Mouse (Mus musculus): ENCODE data around the gene Plekha4.
"Not testable (repeated sequence)": the region's sequence is repeated elsewhere in the genome, so short reads cannot be mapped to it uniquely, and the experiment has no call there.

The Plekha4 gene

DNA sequence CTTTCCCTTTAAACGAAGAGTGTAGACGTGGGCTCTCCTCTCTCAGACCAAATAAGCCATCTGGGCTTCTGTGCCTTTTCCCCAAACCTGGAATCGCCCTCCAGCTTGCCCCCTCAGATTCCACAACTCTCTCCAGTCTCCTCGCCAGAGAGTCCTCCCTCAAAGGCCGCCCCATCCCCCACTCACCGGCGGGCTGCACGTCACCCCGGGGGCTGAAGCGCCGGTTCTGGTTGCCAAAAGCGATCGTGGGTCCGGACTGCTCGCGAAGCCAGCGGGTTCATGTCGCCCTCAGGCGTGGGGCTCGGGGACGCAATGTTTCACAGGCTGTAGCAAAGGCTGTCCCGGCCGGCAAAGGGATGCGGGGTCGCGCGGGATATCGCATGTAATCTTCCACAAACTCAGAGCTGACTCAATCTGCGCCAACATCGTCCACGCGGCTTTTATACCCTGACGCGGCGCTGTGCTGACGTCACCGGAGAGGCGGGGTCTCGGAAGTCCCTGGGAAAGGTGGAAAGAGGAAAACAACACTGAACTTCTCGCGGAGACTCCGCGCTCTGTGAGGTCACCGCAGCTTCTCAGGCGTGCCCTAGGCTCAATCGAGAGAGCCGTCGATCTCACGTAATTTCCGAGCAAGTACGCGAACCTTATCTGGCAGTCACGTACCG, at the start of gene Plekha4, which contains the start of gene Ppp1r15a:
TSS of gene Plekha4 (plus strand) at position 522 of the 665 bp plus-strand sequence.
TSS of gene Ppp1r15a (minus strand) at position 460 of the 665 bp plus-strand sequence.
- DNase-seq: peak; percentile 95

- DNase-seq: no peak
Measured at GRCm38 (mm10) chr7:45476453-45476852, 49.7 kb upstream of the Plekha4 start.

DNA sequence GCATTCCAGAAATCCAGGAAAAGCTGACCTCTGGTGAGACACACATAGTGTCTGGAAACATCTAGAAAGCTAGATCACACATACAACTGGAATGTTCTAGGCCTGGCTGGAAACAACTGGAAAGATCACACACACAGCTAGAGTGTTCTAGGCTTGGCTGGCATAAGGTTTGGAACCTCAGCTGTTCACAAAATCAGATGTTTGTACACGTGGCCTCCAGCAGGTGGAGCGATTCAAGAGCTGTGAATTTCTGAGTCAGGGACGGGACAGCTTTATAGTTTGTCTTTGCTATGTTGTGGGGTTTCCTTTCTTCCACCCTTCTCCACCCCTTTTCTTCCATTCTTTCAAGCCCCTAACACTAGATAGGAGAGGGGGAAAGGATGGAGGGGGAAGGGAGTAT, 49.1 kb upstream of the Plekha4 start:
- no peak for DNase-seq

- no peak for DNase-seq
Measured at GRCm38 (mm10) chr7:45478774-45479173, 47.4 kb upstream of the Plekha4 start.

- DNase-seq: not testable (repeated sequence)
Measured at GRCm38 (mm10) chr7:45480310-45480709, 45.8 kb upstream of the Plekha4 start.

DNA sequence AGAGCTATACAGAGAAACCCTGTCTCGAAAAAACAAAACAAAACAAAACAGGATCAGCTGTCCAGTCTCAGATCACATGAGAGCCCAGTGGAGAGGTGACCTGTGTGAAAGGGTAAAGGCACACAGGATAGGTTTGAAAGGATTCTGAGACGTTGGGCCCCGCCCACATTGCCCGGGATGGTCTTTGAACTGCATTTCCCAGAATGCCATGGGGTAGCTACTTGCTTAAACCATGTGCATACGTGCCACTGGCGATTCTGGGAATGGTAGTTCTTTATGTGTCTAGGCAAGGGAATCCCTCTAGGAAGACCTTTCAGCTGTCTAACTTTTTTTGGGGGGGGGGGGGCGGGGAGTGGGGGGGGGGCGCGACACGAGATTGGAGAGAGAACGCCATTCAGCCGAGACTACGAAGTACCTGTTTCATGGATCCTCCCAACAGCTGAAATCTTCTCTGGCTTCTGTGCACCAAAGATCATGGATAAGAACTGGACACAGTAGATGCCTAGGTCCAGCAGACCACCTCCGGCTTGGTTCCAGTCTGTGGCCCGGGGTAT, 44.7 kb upstream of the Plekha4 start, which contains the start of gene Tulp2:
TSS of gene Tulp2 (plus strand) at position 504 of the 554 bp plus-strand sequence.
- DNase-seq: no peak

DNA sequence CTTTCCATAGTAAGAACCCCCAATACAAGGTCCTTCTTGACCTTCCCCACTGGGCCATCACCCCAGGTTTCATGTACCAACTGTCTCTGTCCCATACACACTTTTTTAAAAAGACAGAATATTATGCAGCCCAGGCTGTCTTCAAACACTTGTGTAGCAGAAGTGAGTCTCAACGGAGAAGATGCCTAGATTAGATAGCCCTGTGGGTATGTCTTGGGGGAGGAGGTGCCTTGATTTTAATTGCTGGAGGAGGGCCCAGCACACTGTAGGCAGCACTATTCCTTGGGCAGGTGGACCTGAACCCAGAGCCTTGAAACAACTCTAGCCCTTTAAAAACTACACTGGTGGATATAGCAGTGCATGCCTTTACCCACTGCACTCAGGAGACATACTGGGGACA, 44.0 kb upstream of the Plekha4 start:
- DNase-seq: no peak

DNA sequence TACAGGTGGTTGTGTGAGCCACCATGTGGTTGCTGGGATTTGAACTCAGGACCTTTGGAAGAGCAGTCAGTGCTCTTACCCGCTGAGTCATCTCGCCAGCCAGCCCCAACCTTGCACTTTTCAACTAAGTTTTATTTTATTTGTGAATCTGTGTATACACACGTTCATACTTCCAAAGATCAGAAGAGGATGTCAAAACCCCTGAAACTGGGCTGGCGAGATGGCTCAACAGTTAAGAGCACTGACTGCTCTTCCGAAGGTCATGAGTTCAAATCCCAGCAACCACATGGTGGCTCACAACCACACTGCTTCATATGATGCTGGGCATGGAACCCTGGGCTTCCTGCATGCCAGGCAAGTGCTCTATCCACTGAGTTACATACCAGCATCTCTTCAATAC, 41.1 kb upstream of the Plekha4 start:
- DNase-seq: not testable (repeated sequence)

DNA sequence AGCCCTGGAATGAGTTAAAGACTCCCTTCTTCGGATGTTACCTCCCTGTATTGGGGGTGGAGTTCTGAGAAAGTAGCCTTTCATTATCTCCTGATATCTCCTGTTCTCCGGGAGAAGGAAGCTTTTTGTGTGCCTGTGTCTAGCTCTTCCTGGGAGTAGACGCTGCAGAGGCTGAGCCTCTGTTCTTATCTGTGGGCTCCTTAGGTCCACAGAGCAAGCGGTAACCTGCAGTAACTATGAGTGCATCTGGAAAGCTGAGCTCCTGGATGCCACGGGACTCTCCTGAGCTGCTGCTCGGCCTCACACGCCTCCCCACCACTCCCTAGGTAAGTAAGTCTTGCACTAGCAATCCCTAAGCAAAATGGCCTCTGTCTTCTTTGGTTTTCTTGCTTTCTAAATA, 40.0 kb upstream of the Plekha4 start:
- DNase-seq: no peak

DNA sequence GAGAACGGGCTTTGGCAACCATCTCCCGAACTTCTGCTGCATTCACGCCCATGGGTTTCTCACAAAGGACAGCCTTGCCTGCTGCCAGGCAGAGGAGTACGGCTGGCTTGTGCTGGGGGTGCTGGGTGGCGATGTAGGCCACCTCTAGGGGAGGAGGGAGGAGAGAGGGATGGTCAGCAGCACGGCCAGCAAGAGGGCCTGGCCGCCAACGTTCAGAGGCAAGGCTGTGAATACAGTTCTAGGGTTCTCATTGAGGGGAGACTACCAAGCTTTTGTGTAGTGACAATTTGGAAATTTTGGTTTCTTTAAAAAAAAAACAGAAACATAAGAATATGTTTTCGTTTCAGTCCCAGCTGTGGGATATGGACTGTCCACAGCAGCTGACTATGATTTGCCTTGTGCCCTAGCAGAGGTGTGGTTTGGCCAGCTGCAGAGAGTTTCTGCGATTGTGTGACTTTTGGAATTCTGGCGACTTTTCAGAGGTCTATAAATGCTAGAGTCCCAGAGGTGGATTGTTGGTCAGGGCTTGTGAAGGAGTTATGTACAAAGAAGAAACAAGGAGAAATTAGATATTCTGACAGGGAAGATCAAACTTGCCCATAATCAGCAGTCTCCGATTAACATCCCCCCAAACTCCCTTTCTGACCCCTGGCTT, 39.2 kb upstream of the Plekha4 start, which contains the start of gene Gm45808:
TSS of gene Gm45808 (minus strand) at position 51 of the 655 bp plus-strand sequence.
- DNase-seq: no peak

- no peak for DNase-seq
Measured at GRCm38 (mm10) chr7:45487861-45488292, 38.3 kb upstream of the Plekha4 start.

DNA sequence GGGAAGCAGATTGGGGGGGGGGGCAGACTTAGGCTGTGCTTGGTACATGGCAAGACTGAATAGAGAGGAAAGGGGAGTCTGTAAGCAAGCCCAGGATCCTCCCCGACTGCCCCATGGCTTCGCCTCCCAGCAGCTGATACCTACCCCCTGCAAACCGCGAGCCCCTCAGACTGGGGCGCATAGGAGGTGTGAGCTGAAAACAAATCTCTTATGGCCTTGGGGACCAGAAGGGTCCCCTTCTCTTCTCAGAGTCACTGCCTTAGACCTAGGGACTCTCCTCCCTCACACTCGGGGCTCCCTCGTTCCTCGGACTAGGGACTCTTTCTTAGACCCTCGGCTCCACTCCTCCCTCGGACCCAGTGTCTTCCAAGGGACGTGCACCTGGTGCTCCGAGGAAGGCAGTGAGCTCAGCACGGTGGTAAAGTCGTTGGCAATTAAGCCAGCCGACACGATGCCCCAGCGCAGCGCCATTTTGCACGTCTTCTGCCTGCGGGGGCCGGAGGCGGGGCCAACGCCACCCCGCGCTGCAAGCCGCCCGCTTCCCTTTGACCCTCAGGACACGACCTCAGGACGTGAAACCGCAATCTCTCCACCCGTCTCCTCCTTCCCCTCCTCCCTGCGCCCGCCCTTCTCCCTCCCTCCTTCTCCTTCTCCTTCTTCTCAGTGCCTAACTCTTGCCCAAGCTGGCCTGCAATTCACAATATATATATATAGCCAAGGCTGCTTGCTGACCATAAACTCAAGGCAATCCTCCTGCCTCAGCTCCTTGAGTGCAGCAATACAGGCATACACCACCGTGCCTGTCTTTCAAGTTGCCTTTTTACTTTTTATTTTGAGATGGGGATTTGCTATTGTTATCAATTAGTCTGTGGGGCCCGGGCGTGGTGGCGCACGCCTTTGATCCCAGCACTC, 37.6 kb upstream of the Plekha4 start, which contains the start of gene Dhdh:
TSS of gene Dhdh (minus strand) at position 513 of the 912 bp plus-strand sequence.
- DNase-seq: peak; percentile 58

GRCm38 (mm10) chr7:45489578-45489977, 36.6 kb upstream of the Plekha4 start:
- no peak for DNase-seq

- DNase-seq: no peak
Measured at GRCm38 (mm10) chr7:45490822-45491221, 35.3 kb upstream of the Plekha4 start.

DNA sequence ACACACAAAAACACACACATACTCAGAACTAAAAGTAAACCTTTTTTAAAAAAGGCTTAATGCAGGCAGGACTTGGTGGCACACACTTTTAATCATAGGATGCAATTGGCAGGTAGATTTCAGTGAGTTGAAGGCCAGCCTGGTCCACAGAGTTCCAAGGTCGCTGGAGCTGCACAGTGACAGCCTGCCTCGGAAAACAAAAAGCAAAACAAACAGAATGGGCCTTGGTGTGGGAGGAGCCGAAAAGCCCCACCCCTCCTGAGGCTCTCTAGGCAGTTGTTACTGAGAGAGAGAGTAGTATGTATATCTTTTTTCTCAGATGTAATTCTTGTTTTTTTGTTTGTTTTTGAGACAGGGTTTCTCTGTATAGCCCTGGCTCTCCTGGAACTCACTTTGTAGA, 34.9 kb upstream of the Plekha4 start:
- no peak for DNase-seq

GRCm38 (mm10) chr7:45492225-45492844, 33.8 kb upstream of the Plekha4 start:
- DNase-seq: no peak

DNA sequence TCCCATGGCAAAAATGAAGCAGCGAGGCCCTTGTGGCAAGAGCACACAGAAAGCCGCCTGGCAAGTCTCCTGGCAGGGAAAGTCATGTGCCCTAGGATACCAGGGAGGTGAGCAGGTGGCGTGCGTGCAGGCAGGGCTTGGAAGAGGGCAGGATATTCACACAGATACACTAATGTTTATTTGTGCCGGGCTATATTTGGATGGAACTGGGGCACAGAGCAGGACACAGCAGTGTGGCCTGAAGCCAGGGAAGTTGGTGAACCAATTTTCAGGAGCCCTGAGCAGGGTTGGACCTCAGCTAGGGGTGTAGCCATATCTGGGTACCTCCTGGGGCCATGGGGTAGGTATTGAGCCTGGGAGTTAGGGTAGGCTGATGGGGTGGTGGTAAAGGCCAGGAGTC, 33.2 kb upstream of the Plekha4 start:
- DNase-seq: peak; percentile 77

- DNase-seq: no peak
Measured at GRCm38 (mm10) chr7:45494548-45494947, 31.6 kb upstream of the Plekha4 start.

DNA sequence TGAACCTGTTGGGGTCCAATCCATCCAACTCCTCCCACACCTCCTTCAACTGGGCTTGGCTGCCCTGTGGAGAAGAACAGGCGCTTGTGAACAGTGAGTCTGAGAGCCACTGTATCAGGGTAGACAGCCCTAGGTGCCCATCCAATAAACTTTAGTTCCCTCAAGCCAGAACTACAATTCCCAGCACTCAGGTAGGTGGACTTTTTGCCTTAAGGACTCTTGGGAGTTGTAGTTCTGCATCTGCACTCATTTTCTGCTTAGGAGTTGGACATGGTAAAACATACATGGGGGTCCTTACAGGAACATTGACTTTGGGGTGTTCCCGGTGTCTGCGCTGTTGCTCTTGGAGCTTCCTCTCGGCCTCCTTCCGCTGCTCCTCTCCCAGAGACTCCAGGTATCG, 27.7 kb upstream of the Plekha4 start:
- DNase-seq: no peak

DNA sequence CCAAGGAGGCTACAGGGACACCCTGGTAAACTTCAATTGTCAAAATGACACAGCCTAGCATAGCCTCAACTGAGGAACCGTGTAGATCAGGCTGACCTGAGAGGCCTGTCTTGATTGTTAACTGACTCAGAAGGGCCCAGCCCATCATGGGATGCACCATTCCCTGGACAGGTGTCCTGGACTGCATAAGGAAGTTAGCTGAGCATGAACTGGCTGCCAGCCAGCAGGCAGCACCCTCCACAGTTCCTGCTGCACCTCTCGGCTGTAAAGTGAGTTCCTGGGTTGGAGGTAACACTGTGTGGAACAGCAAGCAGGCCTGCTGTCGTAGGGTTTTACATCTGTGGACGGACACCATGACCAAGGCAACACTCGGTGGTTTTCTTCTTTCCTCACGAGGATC, 18.5 kb upstream of the Plekha4 start:
- no peak for DNase-seq

- no peak for DNase-seq
Measured at GRCm38 (mm10) chr7:45508561-45508960, 17.6 kb upstream of the Plekha4 start.

GRCm38 (mm10) chr7:45509181-45509882, 16.8 kb upstream of the Plekha4 start:
- no peak for DNase-seq

Measured in cerebellum, adult 11 months (tissue).